Mouse (Mus musculus) MEL (cell line): ENCODE measurements around the gene Gabbr1.

ENCODE experiments used
- BHLHE40 ChIP-seq: IDR thresholded peaks from 2 replicates; pipeline ENCODE4 v1.6.1; 2012; ENCODE audit warnings: low read depth, mild to moderate bottlenecking, inconsistent platforms, low read length, improper control_type of control experiment, borderline replicate concordance
- CTCF ChIP-seq, 3 experiments: IDR thresholded peaks in 2 of 3; conservative IDR thresholded peaks in 1 of 3; 2 replicates each; pipeline ENCODE4 v1.5.1; 2011 to 2012; ENCODE audit warnings: low read length in 3 of 3, low read depth in 2 of 3, mild to moderate bottlenecking in 2 of 3, improper control_type of control experiment in 1 of 3, inconsistent platforms in 1 of 3, mixed read lengths in 1 of 3, moderate library complexity in 1 of 3; ENCODE audit not compliant: control insufficient read depth in 1 of 3, insufficient read depth in 1 of 3, poor library complexity in 1 of 3, severe bottlenecking in 1 of 3
- E2F4 ChIP-seq: IDR thresholded peaks from 2 replicates; pipeline ENCODE4 v1.6.1; 2011; ENCODE audit warnings: low read depth, low read length, improper control_type of control experiment, borderline replicate concordance
- EP300 ChIP-seq, 2 experiments: IDR thresholded peaks; 2 replicates each; pipeline ENCODE4 v1.6.1; 2011; ENCODE audit warnings: improper control_type of control experiment in 2 of 2, low read length in 2 of 2, low read depth in 1 of 2, mild to moderate bottlenecking in 1 of 2
- GATA1 ChIP-seq: IDR thresholded peaks from 2 replicates; pipeline ENCODE4 v1.6.1; 2011; ENCODE audit warnings: low read depth, low read length, improper control_type of control experiment
- JUND ChIP-seq: IDR thresholded peaks from 2 replicates; pipeline ENCODE4 v1.6.1; 2011; ENCODE audit warnings: low read depth, mild to moderate bottlenecking, improper control_type of control experiment, low read length
- KAT2A ChIP-seq: conservative IDR thresholded peaks from 2 replicates; pipeline ENCODE4 v1.6.1; 2012; ENCODE audit warnings: low read depth, low read length, improper control_type of control experiment, inconsistent platforms
- MAX ChIP-seq: IDR thresholded peaks from 2 replicates; pipeline ENCODE4 v1.6.1; 2011; ENCODE audit warnings: low read length, improper control_type of control experiment
- POLR2A ChIP-seq, 2 experiments: IDR thresholded peaks; 2 replicates each; pipeline ENCODE4 v1.6.1; 2011 to 2012; ENCODE audit warnings: low read length in 2 of 2, mild to moderate bottlenecking in 2 of 2, control low read depth in 1 of 2, improper control_type of control experiment in 1 of 2, low read depth in 1 of 2, moderate library complexity in 1 of 2; ENCODE audit not compliant: control insufficient read depth in 1 of 2, insufficient read depth in 1 of 2, poor library complexity in 1 of 2
- POLR2AphosphoS5 ChIP-seq: IDR thresholded peaks from 2 replicates; pipeline ENCODE4 v1.6.1; 2012; ENCODE audit warnings: low read depth, borderline replicate concordance, mild to moderate bottlenecking, inconsistent platforms, low read length, moderate library complexity, mixed read lengths
- RCOR1 ChIP-seq: IDR thresholded peaks from 2 replicates; pipeline ENCODE4 v1.6.1; 2012; ENCODE audit warnings: low read depth, mild to moderate bottlenecking, inconsistent platforms, low read length, improper control_type of control experiment
- SIN3A ChIP-seq: IDR thresholded peaks from 2 replicates; pipeline ENCODE4 v1.6.1; 2012; ENCODE audit warnings: low read length, improper control_type of control experiment, inconsistent platforms
- USF2 ChIP-seq, 2 experiments: IDR thresholded peaks; 2 replicates each; pipeline ENCODE4 v1.6.1; 2011 to 2012; ENCODE audit warnings: improper control_type of control experiment in 2 of 2, low read length in 2 of 2, borderline replicate concordance in 1 of 2, inconsistent platforms in 1 of 2, low read depth in 1 of 2, mild to moderate bottlenecking in 1 of 2; ENCODE audit not compliant: insufficient read depth in 1 of 2

GRCm38 (mm10) chr17:37119988-37120387, 74.2 kb downstream of the Gabbr1 start, which contains the start of gene Olfr92:
- TF ChIP-seq RCOR1 = no peak
- TF ChIP-seq USF2 (IDR thresholded peaks at IDR 0.05; ENCODE audit: borderline replicate concordance in 1 of 2, insufficient read depth in 1 of 2, low read depth in 1 of 2, low read length in 2 of 2) = no peak
- TF ChIP-seq BHLHE40 = no peak
- no peak for TF ChIP-seq GATA1
- TF ChIP-seq SIN3A = no peak
- no peak for TF ChIP-seq E2F4
- TF ChIP-seq KAT2A = no peak
- no peak for TF ChIP-seq POLR2A (IDR thresholded peaks at IDR 0.05; ENCODE audit: control insufficient read depth in 1 of 2, insufficient read depth in 1 of 2, low read depth in 1 of 2, low read length in 2 of 2, poor library complexity in 1 of 2)
- TF ChIP-seq EP300 (IDR thresholded peaks at IDR 0.05; ENCODE audit: low read depth in 1 of 2, low read length in 2 of 2) = no peak
- no peak for TF ChIP-seq CTCF (IDR thresholded peaks at IDR 0.05 in 2 of 3, conservative IDR thresholded peaks at IDR 0.05 in 1 of 3; ENCODE audit: control insufficient read depth in 1 of 3, insufficient read depth in 1 of 3, low read depth in 2 of 3, low read length in 3 of 3, poor library complexity in 1 of 3, severe bottlenecking in 1 of 3)
- no peak for TF ChIP-seq JUND
- TF ChIP-seq MAX = no peak
- TF ChIP-seq POLR2AphosphoS5 = no peak
